Mouse (Mus musculus) urinary bladder, adult 2 months (tissue): ENCODE data around the gene Ptbp3. TPM values are rescaled to one million over a fixed set of nuclear protein-coding genes. Genes with fewer than 3 reads are reported as not detected.
A peak's percentile ranks its signal among the peaks of the same experiment; 100 is the strongest.

Source experiments
- DNase-seq: peaks from one replicate; pipeline ENCODE4 v3.0.0; 2022; ENCODE audit warnings: low spot score
- polyA plus RNA-seq: library from polyadenylated mRNA; depleted of rRNA; stranded (reverse); fragments of >200 nt; gene quantifications from 2 replicates; pipeline ENCODE4 v1.2.3, GENCODE M21; 2012

Gene Ptbp3
- polyA plus RNA-seq, 1 experiment: 30.2 TPM

DNA sequence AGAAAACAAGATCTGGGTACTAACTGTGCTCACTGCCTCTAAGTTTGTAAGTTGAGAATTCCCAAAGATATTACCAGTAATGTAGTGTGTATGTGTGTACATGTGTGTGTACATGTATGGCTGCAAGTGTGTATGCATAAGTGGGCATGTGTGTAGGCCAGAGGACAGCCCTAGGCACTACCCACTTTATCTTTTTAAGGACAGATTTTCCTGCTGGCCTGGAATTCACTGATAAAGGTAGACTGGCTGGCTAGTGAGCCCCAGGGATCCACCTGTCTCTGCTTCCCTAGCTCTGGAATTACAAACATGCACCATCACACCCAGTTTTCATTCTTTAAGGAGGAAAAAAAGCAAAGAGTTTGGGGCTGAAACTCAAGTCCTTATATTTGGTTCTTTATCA is 6.0 kb upstream of the Ptbp3 start:
- DNase-seq: no peak

DNA sequence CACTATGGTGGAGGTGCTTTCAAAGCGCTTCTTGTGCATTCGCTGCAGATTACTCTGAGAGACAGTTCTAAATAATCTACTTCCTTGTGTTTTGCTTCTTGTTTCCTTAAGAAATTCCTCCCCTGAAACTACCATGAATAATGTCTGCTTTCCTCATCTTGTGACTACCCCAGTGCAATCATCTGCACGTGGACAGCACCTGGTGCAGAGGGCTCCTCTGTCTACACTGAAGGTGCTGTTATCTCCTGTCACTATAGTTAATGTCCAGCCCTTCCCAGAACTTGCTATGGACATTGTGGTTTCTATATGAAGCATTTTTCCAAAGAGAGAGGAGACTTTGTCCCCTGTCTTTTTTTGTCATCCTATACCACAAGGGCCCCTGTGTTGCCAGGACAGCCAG is 4.4 kb upstream of the Ptbp3 start:
- DNase-seq: no peak

DNA sequence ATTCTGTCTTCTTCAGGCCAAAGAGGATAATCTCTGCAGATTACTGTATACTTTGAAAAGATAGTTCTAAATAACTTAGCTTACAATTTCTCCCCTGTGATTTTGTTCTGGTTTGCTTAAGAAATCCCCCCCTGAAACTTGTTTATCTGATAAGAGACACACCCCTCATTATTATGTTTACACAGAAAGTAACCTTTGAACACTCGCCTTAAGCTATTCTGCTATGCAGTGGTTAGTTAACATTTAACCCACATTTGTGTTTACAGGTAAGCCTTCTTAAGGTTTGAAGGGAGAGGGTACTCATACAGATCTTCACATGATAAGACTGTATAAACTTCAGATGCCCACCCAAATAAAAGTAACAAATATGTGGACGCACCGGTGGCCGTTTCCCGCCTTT is 3.7 kb upstream of the Ptbp3 start:
- no peak for DNase-seq

DNA sequence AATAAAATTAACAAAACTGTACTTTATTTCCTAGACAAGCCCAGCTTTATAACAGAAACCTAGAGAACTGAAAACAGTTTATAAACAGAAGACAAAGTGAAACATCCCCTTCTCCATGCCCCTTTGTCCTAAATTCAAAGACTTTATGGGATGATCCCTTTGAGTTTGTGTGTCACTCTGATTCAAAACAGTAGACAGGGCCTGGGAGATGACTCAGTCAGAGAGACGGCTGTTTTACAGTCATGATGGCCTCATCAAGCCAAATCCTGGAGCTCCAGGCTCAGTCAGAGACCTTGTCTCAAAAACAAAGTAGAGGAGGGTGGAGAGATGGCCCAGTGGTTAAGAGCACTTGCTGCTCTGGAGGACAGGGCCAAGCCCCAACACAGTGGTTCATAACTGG is 2.7 kb upstream of the Ptbp3 start:
- DNase-seq: no peak

DNA sequence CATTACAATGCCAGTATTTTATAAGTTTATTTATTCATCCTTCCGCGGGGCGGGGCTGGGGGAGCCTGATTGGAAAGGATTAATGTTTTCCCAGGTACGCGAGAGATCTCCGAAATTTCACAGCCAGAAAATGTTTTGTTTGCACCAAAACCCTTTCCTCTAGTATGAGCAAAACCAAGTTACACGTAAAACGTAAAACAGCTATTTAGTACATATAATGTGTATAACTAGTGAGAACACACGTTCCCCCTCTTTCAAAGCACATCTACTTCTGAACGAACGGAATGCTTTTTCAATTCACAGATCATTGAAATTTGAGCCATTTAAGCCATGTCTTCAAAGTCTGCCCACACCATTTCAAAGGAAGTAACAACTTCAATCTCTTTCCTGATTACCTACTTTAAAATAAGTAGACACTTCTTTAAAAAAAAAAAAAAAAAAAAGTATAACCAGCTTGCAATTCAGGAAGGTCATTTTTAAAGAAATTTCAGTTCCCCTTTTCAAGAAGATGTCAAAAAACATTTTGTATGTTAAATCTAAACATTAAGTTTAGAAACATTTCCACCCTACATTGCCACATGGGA is 905 bp upstream of the Ptbp3 start:
- no peak for DNase-seq

DNA sequence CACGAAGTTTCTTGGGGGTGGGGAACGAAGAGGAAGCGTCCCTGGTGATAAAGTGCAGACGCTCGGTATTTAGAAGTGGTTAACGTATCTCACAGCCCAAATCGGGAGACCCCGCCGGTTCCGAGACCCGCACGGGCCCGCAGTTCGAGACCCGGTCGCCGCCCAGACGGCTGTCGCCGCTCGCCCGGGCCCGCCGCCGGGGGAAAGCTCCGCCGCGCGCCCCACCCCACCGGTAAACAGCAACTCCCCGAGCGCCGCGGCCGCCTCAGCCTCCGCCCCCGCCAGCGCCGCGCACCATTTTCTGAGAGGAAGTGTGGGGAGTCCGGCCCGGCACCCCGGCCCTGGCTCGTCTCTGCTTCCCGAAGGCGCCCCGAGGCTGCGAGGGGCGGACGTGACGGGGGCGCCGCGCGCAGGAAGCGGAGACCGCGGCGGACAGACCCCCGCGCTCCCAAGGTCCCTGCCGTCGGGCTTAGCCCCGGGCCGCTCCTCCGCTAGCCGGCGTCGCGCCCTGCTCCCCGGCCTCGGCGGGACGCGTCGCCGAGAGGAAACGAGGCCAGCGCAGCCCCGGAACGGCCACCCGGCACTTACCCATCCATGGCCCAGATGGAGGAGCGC is 497 bp downstream of the Ptbp3 start:
- DNase-seq: peak; percentile 84

DNA sequence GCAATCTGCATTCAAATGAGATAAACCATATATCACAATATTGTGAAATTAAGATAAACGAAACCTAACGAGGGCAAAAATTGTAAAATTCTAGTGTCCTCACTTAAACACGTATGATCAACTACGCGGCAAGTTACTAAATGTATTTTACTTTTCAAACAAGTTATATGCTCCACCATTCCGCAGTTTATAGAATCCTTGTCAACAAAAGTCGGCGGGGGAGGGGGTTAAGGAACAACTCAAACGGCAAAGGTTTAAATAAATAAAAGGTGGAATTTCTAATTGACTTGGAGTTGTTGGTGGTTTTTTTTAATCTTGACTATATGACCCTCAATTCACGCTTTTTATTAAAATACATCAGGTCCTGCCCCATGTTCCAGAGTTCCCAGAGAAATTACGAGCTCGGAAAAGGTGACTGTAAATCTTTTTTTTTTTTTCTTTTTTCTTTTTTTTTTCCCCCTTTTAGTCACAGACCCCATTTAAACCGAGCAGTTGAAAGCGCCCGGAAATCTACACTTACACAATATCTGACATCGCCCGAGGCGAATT is 1.1 kb downstream of the Ptbp3 start:
- DNase-seq: no peak

DNA sequence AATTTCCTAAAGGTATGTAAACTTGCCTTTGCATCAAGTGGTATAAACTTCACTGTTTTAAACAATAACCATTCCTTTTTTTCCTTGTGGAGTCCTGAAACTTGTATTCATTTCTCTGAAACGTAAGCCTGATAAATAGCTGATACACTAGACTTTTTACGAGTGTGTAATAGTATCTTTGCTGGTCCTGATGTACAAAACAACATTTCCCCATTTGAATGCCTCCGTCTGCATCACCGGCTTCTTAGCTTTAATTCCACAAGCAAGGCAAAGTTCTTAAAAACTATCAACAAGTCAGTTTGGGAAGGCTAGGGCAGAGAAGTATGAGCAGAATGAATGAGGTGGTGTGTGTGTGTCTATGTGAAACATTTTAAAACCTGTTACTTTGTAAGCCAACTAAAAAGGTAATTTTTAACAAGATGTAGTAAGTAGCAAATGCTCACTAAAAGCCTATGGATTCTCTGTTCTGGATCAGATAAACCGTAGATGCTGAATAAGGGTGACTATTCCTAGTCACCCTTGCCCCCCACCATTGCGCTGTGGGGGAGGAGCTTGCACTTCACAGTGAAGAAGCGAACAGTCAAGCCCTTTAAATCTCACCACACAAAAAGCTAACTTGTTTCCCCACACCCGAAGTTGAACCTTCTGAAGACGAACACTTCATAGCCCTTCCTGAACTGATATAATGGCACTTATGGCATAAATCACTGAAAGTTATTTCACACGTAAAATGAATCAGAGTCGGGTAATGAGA is 1.9 kb downstream of the Ptbp3 start:
- DNase-seq: no peak

DNA sequence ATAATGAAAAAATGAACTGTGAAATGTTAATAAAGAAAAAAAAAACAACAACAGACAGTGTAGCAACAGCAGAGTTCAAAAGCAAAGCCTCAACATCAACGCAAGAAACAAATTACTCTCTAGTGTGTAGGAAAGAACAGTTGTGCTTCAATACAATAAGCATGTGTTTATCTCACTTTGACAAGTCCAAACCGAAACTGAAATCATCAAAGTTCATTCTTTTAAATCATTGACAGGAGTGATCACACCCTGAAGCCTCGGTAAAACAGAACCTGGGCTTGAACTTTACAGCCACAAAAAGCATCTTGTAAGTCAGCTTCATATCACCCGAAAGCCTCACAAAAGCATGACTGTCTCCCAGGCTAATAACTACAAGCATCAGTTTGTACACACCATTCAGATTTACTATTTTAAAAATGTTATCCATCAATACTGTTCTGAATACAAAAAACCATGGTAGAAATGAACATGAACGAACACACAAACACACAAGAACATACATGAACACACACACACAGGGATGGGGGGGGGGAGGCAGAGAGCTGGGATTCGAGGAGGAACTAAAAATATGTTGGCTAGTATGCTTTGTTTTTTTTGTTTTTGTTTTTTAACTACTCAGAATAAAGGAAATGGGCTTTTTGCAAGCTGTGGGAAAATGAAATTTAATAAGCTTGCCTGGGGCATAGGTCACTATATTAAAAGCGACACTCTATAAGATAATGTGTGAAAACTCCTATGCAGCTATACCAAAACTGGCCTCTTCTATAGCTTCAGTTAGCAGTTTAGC is 2.7 kb downstream of the Ptbp3 start:
- DNase-seq: no peak

DNA sequence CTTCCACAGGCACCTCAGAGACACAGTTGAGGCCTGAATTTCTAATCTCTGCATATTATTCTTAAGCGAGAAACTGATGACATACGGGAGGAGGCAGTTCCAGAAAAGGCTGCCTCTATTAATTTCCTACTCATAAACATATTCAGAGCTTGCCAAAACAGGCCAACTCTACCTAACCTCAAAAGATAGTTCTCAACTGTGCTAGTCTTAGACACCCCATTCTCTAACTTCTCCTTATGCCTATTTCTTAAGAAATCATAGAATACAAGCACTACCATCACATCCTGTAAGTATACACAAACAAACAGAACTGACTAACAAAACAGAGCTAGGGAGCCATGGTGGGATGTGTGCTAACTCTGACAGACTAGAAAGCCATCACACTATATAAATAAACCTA is 4.5 kb downstream of the Ptbp3 start:
- DNase-seq: no peak

DNA sequence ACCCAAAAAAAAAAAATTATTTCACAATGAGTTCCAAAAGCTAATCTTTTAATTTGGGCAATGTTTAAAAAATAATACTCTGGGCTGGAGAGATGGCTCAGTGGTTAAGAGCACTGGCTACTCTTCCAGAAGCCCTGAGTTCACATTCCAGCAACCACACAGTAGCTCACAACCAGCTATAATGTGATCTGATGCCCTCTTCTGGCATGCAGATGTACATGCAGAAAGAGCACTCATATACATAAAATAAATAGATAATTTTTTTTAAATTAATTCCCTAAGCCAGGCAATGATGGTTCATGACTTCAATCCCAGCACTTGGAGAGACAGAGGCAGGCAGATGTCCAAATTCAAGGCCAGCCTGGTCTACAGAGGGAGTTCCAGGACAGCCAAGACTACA is 6.2 kb downstream of the Ptbp3 start:
- DNase-seq: no peak

DNA sequence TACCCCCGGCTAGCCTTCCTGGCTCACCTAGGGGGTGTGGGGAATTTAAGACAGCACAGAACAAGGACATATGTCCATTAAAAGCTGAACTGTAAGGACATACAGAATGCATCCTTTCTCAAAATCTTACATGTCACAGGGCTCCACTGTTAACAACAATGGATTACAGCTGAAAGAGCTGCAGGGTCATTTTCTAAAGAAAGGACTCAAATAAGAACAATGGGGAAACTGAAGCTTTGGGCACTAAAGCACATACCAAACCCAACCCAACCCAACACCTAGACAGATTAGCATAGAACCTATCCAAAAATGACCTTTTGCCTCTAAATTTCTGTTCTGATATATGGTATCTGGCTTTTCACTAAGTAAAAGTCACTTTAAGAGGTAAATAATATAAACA is 12.9 kb downstream of the Ptbp3 start:
- no peak for DNase-seq

DNA sequence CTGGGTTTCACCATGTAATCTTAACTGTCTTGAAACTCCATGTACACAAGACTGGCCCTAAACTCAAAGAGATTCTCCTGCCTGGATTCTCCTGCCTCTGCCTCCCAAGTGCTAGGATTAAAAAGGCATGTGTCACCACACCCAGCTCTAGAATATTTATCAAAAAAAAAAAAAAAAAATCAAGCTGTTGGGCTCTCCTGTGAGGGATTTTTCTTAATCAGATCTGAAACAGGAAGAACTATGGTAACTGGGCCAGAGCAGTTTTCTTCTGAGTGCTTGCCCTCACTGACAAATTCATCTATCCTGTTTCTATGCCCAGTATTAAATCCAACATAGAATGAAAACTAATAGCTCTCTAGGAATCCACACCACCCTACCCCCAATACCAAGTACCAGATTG is 13.5 kb downstream of the Ptbp3 start:
- no peak for DNase-seq

DNA sequence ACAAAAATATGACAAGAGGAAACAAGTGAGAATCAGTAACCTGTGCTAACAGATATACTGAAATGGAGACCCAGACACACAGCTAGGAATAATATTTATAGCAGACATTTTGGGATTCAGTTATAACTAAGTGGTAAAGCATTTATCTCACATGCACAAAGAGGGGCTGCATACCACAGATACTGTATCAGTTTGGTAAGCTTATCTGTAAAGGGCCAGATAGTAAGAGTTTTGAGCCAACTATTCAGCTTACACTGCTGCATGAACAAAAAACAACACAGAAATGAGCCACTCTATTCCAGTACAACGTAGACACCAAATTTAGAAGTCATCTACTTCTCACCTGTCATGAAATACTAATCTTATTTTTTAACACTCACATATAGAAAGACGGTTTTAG is 15.9 kb downstream of the Ptbp3 start:
- no peak for DNase-seq

DNA sequence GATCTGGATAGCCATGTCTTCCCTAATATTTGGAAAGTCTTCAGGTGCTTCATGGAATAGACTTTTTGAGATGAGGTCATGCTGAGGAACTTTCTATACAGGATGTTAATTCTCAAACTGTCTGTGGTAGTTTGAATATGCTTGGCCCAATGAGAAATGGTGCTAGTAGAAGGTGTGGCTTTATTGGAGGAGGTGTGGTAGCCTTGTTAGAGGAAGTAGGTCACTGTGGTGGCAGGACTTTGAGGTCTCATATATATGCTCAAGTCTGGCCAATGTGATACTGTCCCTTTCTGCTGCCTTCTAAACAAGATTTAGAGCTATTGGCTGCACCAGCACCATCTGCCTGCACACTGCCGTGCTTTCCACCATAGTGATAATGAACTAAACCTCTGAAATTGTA is 18.0 kb downstream of the Ptbp3 start:
- no peak for DNase-seq

DNA sequence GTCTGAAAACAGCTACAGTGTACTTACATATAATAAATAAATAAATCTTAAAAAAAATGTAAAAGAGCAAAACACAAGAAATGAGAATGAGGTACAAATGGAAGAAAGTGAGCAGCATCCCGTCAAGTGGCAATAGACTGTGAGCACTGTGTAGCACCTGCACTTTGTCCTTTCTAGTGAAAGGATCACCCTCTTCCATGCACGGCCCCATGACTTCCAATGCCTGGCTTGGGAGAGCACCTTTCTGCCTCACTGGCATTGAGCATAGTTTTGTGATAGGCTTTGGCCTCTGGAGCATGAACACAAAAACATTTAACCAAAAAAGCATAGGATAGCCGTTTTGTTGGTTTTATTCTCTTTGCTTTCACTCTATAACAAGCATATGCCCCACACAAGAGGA is 21.7 kb downstream of the Ptbp3 start:
- no peak for DNase-seq

DNA sequence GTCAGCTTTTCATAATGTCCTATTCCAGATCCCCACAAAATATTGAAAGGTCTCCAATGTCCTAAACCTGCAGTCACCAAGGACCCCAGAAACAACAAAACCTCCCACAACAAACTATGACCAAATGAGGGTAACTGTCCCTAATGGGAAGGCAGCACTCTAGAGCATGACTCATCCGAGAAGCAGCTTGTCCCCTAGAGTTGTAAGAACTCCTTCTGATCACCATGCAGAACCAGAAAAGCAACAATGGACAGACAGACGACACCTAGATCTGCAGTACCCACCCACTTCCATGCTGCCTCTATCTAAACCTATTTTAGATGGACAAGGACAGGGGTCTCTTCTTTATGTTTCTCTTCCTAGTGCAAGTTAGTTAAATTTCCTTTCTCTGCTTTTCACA is 22.4 kb downstream of the Ptbp3 start:
- DNase-seq: no peak

DNA sequence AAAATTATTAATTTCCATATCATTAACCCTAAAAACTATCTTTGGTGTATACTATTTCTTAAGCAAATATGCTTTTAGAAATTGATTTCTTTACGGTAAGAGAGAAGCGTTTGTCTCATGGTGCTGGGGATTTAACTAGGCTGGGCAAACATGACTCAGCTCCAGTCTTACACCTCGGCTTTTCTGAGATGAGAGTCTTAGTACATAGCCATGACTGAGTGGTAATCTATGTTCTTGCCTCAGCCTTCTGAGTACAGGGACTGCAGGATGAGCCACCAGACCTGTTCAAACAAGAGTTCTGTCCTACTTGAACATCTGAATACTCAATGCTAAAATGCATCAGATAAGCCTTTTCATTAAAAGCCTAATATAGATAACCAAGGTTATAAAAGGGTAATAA is 24.3 kb downstream of the Ptbp3 start:
- no peak for DNase-seq

DNA sequence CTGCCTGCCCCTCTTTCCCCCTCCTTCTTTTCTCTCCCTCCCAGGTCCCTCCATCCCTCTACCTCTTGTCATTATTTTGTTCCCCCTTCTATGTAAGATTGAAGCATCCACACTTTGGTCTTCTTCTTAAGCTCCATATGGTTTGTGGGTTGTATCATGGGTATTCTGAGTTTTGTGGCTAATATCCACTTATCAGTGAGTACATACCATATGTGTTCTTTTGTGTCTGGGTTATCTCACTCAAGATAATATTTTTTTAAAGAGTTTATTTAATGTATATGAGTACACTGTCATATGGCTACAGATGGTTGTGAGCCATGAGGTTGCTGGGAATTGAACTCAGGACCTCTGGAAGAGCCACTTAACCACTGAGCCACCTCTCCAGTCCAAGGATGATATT is 38.8 kb downstream of the Ptbp3 start:
- no peak for DNase-seq

DNA sequence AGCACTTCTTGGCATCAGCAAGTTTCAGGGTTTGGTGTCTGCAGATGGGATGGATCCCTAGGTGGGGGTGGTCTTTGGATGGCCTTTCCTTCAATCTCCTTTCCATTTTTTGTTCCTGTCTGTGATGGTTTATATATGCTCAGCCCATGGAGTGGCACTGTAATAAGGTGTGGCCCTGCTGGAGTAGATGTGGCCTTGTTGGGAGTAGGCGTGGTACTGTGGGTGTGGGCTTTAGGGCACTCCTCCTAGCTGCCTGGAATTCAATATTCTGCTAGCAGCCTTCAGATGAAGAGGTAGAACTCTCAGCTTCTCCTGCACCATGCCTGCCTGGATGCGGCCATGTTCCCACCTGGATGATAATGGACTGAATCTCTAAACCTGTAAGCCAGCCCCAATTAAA is 39.6 kb downstream of the Ptbp3 start:
- no peak for DNase-seq

DNA sequence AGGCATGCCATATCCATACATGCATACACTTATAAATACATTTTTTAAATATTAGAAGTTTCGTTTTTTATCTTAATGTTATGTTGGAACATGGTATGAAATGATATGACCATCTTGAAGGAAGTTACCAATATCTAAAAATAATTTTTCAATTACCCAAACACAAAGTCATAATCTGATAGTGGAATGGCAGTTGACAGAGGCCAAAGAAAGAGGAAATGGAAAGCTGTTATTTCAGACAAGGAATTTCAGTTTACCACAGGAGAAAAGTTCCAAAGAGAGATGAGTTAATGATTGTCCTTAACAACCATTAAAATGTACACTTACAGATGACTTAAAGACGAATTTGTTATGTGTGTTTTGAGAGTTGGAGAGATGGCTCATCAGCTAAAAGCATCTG is 41.4 kb downstream of the Ptbp3 start:
- DNase-seq: no peak

DNA sequence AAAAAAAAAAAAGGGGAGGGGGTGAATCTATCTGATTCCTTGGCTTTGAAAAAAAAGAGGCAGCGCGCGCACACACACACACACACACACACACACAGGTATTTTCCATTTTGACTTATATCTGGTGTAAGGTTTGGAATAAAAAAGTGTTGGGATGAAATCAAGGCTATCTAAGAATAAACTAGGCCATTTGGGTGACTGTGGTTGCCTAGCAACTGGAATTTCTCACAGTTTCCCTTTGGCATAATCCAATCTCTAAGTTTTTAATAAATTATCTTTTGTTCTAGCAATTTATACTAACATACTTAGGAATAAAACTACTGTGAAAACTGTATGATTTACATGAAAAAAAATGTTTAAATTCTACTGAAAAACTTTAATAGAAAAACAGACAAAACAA is 42.5 kb downstream of the Ptbp3 start:
- DNase-seq: no peak

DNA sequence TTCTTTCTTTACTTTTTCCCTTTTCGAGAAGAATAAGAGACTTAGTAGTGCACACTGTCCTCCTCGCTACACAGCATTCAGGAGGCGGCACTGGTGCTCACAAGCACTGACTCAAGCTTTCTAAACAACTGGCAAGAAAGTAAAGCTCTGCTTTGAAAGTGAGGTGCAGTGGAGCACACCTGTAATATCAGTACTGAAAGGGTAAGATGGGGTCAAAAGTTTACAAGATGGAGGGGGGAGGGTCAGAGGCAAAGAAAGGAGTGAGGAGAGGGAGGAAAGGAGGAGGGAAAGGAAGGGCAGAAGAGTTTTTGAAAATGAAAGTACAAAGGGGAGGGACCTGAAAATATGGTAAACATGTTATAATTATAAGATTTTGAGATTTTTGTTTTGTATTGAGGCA is 43.7 kb downstream of the Ptbp3 start:
- DNase-seq: no peak
